Mouse (Mus musculus) E14TG2a.4 (cell line): ENCODE results near the gene Foxred2.
A peak's percentile ranks its signal among the peaks of the same experiment; 100 is the strongest.

ENCODE experiments used
- H3K27me3 ChIP-seq: 2 replicates; pipeline ENCODE4 v1.6.1; 2014; ENCODE audit warnings: low read length, control low read depth; ENCODE audit not compliant: insufficient read depth
- H3K36me3 ChIP-seq: 2 replicates; pipeline ENCODE4 v1.6.1; 2014; ENCODE audit warnings: low read length, control low read depth; ENCODE audit not compliant: insufficient read depth
- H3K4me1 ChIP-seq: replicated peaks from 2 replicates; pipeline ENCODE4 v1.6.1; 2014; ENCODE audit warnings: low read depth, low read length, control low read depth
- H3K4me3 ChIP-seq: replicated peaks from 2 replicates; pipeline ENCODE4 v1.5.1; 2014; ENCODE audit warnings: mild to moderate bottlenecking, low read length
- H3K9me3 ChIP-seq: 2 replicates; pipeline ENCODE4 v1.6.1; 2014; ENCODE audit warnings: low read length, control low read depth
- CTCF ChIP-seq: conservative IDR thresholded peaks from 2 replicates; pipeline ENCODE4 v1.5.1; 2014; ENCODE audit warnings: low read length
- NANOG ChIP-seq: IDR thresholded peaks from 2 replicates; pipeline ENCODE4 v1.6.1; 2014; ENCODE audit warnings: borderline replicate concordance, low read length, mixed read lengths
- POU5F1 ChIP-seq: IDR thresholded peaks from 2 replicates; pipeline ENCODE4 v1.6.1; 2014; ENCODE audit warnings: low read length, borderline replicate concordance

Gene Foxred2

GRCm38 (mm10) chr15:77926921-77927320, 29.6 kb downstream of the Foxred2 start:
- peaks cover 58% of the 10 kb centered on the region for H3K4me1 ChIP-seq
- TF ChIP-seq CTCF (no peak), POU5F1 (no peak), NANOG (no peak)
- no peaks in the 10 kb centered on the region for H3K9me3 ChIP-seq
- peaks cover 58% of the 10 kb centered on the region for H3K36me3 ChIP-seq
- peak overlapping the region; percentile 93; the same call in 1 of the 2 replicates for H3K4me3 ChIP-seq
- H3K27me3 ChIP-seq = no peaks in the 10 kb centered on the region

DNA sequence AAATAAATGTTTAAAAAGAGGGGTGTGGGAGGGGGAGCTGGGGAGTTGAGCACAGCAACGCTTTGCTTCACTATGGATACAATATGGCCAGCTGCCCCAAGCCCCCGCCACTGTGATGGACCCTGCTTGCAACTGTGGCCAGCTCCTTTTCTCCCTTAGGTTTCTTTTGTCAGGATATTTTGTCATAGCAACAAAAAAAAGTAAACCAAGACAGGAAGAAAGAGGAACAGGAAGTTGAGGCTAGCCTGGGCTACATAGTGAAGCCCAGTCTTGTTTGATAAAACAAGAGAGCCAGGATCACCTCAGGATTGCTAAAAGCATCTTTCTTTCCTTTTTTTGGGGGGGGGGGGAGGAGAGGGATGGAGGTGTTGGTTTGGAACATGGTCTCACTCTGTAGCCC, 31.3 kb downstream of the Foxred2 start:
- H3K4me1 ChIP-seq = peaks cover 73% of the 10 kb centered on the region
- no peaks in the 10 kb centered on the region for H3K27me3 ChIP-seq
- TF ChIP-seq POU5F1 (no peak), NANOG (no peak), CTCF (no peak)
- peaks cover 75% of the 10 kb centered on the region for H3K36me3 ChIP-seq
- H3K4me3 ChIP-seq = no peak overlapping the region
- no peaks in the 10 kb centered on the region for H3K9me3 ChIP-seq

DNA sequence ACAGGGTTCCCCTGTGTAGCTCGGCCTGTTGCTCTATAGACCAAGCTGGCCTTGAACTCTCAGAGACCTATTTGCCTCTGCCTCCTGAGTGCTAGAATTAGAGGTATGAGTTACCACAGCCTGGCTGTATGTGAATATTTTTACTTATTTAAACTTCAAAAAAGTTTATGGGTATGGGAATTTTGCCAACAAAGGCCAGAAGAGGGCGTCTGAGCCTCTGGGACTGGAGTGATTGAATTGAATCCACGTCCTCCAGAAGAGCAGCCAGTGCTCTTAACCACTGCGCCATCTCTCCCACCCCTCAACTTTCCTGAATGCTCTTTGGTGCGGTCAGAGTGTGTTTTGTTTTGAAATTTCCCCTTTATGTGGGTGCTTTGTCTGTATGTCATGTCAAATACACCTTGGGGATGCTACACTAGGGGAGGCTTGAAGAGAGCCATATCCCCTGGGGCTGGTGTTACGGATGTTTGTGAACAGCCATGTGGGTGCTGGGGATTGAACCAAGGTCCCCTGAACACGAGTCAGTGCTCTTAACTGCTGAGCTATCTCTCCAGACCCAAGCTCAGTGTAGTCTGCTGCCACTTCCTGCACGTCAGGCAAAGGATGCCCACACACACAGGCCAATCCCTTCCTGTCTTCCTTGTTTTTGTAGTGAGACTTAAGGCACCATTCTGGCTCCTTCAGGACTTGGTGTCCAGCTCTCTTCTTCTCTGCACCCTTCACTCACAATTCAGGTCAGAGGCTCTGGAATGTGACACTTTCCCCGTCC, 33.1 kb downstream of the Foxred2 start:
- Histone ChIP-seq H3K4me3 (no peak overlapping the region), H3K27me3 (no peaks in the 10 kb centered on the region), H3K4me1 (peaks cover 80% of the 10 kb centered on the region), H3K9me3 (no peaks in the 10 kb centered on the region), H3K36me3 (peaks cover 92% of the 10 kb centered on the region)
- TF ChIP-seq CTCF = no peak; the same call in 1 of the 2 replicates
- TF ChIP-seq NANOG = no peak
- no peak for TF ChIP-seq POU5F1

GRCm38 (mm10) chr15:77922710-77923109, 33.8 kb downstream of the Foxred2 start:
- H3K36me3 ChIP-seq = peaks cover 98% of the 10 kb centered on the region
- H3K9me3 ChIP-seq = no peaks in the 10 kb centered on the region
- no peaks in the 10 kb centered on the region for H3K27me3 ChIP-seq
- TF ChIP-seq CTCF (no peak), POU5F1 (no peak), NANOG (no peak)
- peaks cover 81% of the 10 kb centered on the region for H3K4me1 ChIP-seq
- no peak overlapping the region for H3K4me3 ChIP-seq

DNA sequence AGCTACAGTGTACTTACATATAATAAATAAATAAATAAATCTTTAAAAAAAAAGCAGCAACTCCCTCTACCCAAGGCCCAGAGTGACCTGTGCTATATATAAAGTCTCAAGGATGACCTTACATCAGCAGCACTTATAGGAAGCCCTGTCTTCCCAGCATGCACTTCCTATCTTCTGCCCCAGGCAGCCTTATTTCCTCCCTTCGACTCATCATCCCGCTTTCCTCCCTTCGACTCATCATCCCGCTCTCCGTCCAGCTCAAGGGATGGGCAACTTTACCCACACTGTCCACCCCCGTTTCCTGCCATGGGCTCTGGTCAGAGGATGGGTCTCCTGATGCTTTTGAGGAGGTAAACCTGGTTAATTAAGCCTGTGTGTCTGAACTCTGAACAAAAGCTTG, 34.9 kb downstream of the Foxred2 start:
- no peak overlapping the region for H3K4me3 ChIP-seq

DNA sequence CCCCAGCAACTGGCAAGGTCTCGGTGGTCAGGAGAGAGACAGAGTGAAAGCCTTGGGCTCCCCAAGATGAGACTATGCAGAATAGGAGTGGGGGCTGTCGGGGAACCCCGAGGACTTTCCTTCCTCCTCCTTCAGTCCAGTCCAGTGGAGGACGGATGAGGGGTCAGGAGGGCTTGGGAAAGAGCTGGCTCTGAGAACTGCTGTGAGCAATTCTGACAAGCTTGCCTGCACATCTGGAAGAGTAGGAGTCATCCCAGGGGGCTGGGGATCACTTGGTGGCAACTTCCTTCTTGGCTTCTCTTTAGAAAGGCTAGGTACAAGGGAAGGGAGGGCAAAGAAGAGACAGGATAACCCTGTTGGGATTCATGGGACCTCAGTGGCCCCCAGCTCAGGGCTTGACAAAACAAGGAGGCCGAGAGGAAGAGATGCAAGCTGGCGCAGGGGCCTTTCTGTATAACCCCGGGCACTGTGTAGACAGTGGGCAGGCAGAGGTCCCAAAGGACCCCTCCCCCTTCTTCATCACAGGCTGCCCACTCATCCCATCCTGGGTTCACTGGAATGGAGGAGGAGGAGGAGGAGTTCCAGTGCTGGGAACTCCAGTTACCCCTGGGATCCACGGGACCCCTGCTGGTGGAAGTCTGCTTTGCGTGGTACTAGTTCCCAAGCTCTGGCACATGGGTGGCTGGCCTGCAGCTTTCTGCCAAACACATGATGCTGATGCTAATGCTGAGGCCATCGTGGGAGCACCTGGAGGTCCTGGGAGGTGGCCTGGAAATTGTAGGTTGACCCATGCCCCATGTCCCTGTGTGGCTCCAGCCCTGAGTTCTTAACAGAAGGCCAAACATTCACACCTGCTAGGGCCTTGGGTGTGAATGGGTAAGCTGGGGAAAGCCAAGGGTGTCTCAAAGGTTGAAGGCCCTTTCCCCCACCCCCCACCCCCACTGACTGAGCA, 35.7 kb downstream of the Foxred2 start:
- Histone ChIP-seq H3K27me3 (no peaks in the 10 kb centered on the region), H3K36me3 (peaks cover 94% of the 10 kb centered on the region), H3K4me3 (no peak overlapping the region), H3K9me3 (no peaks in the 10 kb centered on the region), H3K4me1 (peaks cover 82% of the 10 kb centered on the region)
- TF ChIP-seq POU5F1 = no peak
- no peak; the same call in 1 of the 2 replicates for TF ChIP-seq CTCF
- no peak for TF ChIP-seq NANOG

More for the DNA sequence above, 34.9 kb downstream of the Foxred2 start:
- peaks cover 94% of the 10 kb centered on the region for H3K36me3 ChIP-seq
- peaks cover 78% of the 10 kb centered on the region for H3K4me1 ChIP-seq
- TF ChIP-seq NANOG = no peak
- TF ChIP-seq CTCF = no peak
- TF ChIP-seq POU5F1 = no peak
- no peaks in the 10 kb centered on the region for H3K27me3 ChIP-seq
- H3K9me3 ChIP-seq = no peaks in the 10 kb centered on the region

DNA sequence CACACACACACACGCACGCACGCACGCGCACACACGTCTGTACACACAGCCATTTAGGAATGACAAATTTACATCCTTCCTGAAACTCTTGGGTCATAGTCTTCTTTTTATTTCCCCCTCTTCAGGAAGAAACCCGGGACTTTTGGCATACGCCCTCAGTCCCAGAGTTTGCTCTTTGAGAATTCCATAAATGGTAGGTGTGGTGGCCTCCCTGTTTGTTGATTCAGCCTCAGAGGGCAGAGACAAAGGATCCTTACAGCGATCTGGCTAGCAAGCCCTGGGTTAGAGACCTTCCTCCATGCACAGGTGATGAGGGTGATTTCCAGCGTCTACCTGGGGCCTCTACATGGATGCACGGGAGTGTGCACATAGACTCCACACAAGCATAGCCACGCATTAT, 37.1 kb downstream of the Foxred2 start:
- H3K27me3 ChIP-seq = no peaks in the 10 kb centered on the region
- H3K9me3 ChIP-seq = no peaks in the 10 kb centered on the region
- TF ChIP-seq CTCF (no peak), NANOG (no peak), POU5F1 (no peak)

DNA sequence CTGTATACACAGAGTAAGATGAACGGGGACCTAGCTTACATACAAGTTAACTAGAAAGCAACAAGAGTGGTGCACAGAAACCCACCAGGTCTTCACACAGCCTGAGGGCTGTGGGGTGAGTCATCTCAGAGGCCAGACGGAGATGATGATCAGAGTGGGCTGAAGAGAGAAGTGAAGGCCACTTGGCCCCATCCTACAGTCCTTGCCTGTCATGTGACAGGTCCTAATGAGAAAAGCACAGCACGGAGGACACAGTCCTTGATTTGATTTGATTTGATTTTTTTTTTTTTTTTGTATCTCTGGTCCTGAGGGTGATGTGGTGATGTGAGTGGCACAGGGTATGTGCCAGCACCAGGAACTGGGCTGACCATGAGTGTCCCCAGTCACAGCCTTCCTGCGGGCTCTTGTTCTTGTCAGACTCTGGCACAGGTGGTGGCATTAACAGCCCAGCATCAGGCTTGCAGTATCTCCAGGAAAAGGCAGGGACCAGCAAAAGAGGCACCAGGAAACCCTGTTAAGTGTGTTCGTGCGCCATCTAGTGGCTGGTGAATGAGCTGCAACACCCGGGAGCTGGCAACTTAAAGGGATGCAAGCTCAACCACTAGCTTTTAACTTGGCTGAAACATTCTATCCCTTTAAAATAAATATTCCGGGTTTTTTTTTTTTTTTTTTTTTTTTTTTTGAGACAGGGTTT, 39.5 kb downstream of the Foxred2 start:
- H3K36me3 ChIP-seq = peaks cover 85% of the 10 kb centered on the region
- H3K9me3 ChIP-seq = no peaks in the 10 kb centered on the region
- TF ChIP-seq CTCF (peak; percentile 87), NANOG (no peak)
- H3K27me3 ChIP-seq = no peaks in the 10 kb centered on the region
- H3K4me1 ChIP-seq = peaks cover 90% of the 10 kb centered on the region
- H3K4me3 ChIP-seq = no peak overlapping the region

More for the DNA sequence above, 37.1 kb downstream of the Foxred2 start:
- Histone ChIP-seq H3K36me3 (peaks cover 96% of the 10 kb centered on the region), H3K4me1 (peaks cover 90% of the 10 kb centered on the region), H3K4me3 (no peak overlapping the region)
